Mouse (Mus musculus) left cerebral cortex, adult 2 months (tissue): ENCODE measurements at regions not wholly inside any gene's neighbourhood (a gene's known extent, or its start where the extent isn't known, plus 50 kb on each side); places are given as distances from the start of the nearest gene placed in this dataset.

Experiments
- DNase-seq, 2 experiments: peaks; one replicate each; pipeline ENCODE4 v3.0.0; 2021 to 2022; ENCODE audit warnings: low spot score in 2 of 2, mixed read lengths in 1 of 2; ENCODE audit errors: extremely low spot score in 1 of 2
- H3K27ac ChIP-seq: fragments of 200-600 bp; 2 replicates; pipeline ENCODE4 v1.8.1; 2022
- H3K4me3 ChIP-seq: fragments of 200-600 bp; 2 replicates; pipeline ENCODE4 v1.8.1; 2022
- CTCF ChIP-seq: fragments of 200-600 bp; IDR thresholded peaks from 2 replicates; pipeline ENCODE4 v1.8.1; 2022; ENCODE audit warnings: antibody characterized with exemption, mild to moderate bottlenecking, moderate library complexity
- intact Hi-C: fragments of 180-260 bp; cut with DNase I; formaldehyde crosslinking; loops from one replicate; pipeline ENCODE4 v1.15.1; 2025

DNA sequence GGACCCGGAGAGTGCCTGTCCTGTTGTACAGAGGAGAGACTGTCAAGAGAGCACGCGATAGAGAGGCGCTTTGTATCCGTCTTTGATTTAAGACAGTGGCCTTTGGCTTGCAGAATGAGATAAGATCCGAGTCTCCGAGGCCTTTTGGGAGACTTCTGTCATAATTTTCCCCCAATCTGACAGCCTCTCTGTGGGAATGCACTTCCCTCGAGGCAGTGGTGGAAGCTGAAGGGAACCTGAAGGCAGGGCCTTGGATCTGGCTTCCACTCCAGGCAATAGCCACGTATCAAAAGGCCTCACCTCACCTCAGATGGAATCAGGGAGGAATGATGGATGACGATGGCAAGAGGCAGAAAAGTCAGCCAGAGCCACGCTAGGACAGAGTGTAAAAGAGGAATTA is 187.1 kb upstream of the Hmga2 start:
- H3K4me3 ChIP-seq: no peak overlapping the region
- no peak for DNase-seq
- no peak overlapping the region for H3K27ac ChIP-seq
- TF ChIP-seq CTCF: no peak
- intact Hi-C loops: no loop called here

DNA sequence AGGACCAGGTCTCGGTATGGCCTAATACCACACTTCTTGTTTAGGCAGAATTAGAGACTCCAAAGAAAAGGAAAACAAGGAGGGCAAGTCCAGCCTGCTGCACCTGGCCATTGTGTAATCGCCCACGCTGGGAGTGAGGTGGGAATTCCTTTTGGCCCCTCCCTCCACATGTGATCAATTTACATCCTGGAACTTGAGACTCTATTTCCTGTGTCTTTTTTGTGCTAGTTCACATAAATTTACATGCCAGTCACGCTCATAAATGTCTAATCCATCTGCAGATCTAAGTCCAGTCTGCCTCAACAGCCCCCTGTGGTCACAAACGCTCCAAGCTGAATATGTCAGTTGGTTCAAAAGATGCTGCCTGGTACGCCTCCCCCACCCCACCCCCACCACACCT is 184.2 kb upstream of the Hmga2 start:
- intact Hi-C loops: no loop called here
- H3K4me3 ChIP-seq: no peak overlapping the region
- H3K27ac ChIP-seq: no peak overlapping the region
- TF ChIP-seq CTCF: no peak
- no peak for DNase-seq

DNA sequence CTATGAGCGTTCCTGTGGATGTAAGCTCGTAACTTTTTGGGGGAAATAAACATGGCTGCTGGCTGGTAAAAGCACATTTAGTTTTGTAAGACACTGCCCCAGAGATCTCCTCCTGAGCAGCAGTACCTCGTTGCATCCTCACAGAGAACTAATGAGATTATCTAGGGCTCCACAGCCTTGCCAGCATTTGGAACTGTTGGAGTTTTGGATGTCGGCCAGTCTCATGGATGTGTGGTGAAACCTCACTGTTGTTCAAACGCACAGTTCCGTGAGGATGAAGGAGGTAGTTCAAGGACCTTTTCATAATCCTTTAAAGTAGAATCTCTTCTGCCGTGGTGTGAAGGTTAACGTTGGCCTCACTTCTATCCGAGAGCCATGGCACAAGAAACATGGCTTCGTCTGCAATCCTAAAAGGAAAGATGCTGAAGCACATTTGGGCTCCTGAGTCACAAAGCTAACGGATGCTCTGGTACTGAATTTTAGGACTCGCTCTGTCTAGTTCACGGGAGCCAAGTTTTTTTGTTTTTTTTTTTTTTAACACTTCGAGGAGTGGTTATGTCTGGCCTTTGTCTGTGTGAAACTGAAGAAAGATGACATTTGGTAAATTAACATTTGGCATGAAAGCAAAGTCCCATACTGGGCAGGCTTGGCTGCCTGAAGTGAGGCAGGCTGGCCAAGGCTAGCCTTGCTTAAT is 179.1 kb upstream of the Hmga2 start:
- intact Hi-C loops: no loop called here
- no peak for TF ChIP-seq CTCF
- DNase-seq: no peak
- Histone ChIP-seq H3K4me3 (no peak overlapping the region), H3K27ac (no peak overlapping the region)

DNA sequence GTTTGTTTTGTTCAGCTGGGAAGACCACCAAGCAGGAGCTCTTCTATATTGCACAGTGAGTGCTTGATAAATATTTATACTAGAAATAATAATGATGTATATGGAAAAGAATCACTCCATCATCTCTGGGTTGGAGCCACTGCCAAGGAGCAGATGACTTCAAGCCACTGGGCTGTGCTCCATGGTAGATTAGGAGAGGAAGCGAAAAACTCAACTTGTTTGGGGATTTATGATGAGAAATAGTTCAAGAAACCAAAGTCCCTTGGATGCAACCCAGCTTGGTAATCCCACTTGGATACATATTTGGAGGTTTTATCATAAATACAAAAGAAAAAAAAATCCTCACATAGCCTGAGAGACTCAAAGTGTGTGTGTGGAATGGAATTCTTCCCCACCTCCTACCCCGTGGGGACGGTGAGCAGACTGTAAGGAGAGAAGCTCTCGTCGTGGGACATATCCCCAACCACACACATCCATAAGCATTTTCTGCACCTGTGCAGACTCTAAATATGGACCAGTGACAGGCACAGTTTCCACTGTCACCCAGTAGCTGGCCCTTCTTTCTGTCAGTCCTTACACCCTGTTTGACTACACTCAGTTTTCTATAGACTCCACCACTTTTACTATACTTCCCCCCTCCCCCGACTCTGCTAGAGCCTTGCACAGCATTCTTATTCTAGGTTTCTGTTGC is 176.4 kb upstream of the Hmga2 start:
- intact Hi-C loops: no loop called here
- Histone ChIP-seq H3K4me3 (no peak overlapping the region), H3K27ac (no peak overlapping the region)
- DNase-seq: no peak
- TF ChIP-seq CTCF: no peak

DNA sequence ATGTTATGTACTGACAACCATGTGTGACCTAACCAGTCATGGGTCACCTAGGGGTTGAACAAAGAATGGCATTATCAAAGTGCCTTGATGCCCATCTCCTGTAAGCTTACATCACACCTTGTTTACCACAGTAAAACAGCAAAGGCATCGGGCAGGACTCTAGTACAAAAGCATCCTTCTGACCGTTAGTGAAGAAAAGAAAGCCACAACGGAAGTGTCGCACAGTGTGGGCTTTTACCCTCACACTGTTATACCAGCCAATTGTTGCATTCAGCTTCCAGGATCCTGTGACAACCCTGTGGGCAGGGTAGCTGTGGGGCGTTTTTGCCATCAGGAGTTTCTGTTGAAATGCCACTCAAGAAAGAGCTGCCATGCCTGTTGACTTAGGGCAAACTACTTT is 175.6 kb upstream of the Hmga2 start:
- Histone ChIP-seq H3K4me3 (no peak overlapping the region), H3K27ac (no peak overlapping the region)
- no peak for DNase-seq
- intact Hi-C loops: no loop called here
- no peak for TF ChIP-seq CTCF

DNA sequence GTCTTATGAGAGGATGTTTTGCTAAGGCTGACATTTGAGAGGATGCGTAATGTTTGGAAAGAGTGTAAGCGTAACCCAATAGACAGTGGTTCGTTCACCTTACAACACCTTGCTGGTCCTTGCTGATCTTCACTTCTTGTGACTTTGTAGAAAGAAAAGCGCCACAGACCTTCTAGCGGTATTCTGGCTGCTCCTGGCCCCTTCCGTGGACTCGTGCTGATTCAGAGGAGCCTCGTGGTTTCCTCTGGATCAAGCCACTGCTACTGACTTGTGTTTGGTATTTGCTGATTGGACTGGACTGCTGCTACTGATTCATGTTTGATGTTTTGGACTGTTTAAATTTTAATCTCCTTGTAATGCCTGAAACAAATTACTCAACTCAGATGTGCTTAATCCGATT is 174.1 kb upstream of the Hmga2 start:
- intact Hi-C loops: no loop called here
- no peak overlapping the region for H3K27ac ChIP-seq
- H3K4me3 ChIP-seq: no peak overlapping the region
- TF ChIP-seq CTCF: no peak
- no peak for DNase-seq

DNA sequence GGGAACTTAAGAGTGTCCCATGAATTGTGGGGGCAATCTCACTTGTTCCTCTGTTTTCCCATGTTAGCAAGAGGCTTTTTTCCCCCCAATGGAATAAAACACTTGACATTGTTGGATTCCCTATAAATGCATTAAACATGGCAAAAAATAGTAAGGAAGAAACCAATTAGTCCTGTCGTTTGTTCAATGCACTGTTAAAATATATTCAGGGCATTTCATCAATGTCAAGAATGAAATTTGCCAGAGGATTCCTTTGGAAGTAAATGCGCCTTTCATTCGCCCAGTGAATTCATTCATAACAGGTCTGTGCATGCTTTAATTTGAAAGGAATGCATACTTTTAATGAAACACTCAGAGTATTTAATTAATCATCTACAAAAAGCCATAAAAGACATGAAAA is 172.5 kb upstream of the Hmga2 start:
- no peak for TF ChIP-seq CTCF
- H3K27ac ChIP-seq: no peak overlapping the region
- intact Hi-C loops: no loop called here
- no peak for DNase-seq
- H3K4me3 ChIP-seq: no peak overlapping the region

DNA sequence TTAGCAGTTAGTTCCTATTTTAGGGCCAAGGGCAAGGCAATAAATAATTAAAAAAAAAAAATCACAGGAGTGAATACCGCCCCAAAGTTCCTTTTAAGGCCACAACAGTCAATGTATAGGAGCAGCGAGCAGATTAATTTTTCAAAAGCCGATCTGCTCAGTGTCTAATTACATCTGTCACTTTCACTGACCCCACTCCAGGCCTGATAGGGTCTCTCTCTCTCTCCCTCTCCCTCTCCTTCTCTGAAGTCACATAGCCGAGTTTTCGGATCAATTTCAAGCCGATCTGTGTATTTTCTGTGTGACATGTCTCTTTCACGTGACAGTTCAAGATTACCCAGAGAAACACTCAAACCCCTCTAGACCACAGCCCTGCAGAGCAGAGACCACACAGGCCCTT is 171.8 kb upstream of the Hmga2 start:
- DNase-seq: no peak
- H3K4me3 ChIP-seq: no peak overlapping the region
- H3K27ac ChIP-seq: no peak overlapping the region
- TF ChIP-seq CTCF: no peak
- intact Hi-C loops: no loop called here

DNA sequence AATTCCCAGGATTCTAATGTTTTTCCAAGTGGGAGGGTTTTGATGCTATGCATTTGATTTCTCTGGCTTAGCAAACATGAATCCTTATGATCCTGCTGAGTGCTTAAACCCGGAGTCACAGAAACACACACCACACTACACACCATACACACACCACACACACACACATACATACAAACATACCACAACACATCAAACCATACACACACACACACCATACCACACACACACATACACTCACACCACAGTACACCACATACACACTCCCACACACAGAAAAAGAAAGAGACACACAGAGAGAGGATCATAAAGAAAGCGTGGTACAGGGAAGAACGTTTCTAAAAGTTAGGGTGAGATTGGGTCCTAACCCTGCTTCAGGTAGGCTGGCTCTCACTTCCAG is 171.1 kb upstream of the Hmga2 start:
- Histone ChIP-seq H3K27ac (no peak overlapping the region), H3K4me3 (no peak overlapping the region)
- TF ChIP-seq CTCF: no peak
- no peak for DNase-seq
- intact Hi-C loops: no loop called here

DNA sequence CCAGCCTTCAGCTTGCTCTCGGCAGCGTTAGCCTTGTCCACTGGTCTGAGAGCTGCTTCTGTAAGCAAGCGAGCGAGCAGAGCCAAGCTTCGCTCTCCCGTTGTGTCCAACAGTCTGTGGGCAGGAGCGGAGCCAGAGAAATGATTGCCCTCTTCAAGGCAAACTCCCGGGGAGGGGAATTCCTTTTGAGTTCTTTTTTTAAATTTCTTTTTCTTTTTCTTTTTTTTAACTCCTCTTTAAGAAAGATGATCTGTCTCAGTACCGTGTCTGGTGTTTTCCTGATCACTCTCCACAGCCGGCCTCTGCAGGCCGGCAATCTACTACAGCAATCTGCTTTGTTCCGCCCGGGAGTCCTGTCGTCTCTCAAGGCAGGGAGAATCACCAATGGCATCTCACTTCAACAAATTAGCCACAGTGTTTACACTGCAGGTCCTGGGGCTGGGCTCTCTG is 170.6 kb upstream of the Hmga2 start:
- no peak overlapping the region for H3K4me3 ChIP-seq
- TF ChIP-seq CTCF: no peak
- intact Hi-C loops: no loop called here
- no peak for DNase-seq
- no peak overlapping the region for H3K27ac ChIP-seq

DNA sequence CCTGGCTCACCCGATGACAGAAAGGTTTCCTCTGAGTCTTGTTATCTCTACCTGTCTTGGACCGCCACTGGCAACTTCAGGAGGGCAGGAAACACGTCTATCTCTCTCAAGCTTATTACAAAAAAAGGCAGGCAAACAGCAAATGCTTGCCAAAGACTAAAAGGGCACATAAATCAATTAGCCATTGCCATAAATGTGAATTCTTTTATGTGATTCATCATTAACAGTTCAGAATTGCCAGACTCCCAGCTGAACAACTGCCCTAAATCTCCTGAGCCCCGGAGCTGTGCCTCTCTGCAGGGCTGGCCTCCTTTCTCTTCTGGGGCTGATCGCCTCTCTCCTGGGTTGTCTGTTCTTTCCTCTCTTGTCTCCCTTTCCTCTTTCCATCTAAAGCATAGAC is 164.6 kb upstream of the Hmga2 start:
- no peak for DNase-seq
- no peak for TF ChIP-seq CTCF
- Histone ChIP-seq H3K4me3 (no peak overlapping the region), H3K27ac (no peak overlapping the region)
- intact Hi-C loops: no loop called here

DNA sequence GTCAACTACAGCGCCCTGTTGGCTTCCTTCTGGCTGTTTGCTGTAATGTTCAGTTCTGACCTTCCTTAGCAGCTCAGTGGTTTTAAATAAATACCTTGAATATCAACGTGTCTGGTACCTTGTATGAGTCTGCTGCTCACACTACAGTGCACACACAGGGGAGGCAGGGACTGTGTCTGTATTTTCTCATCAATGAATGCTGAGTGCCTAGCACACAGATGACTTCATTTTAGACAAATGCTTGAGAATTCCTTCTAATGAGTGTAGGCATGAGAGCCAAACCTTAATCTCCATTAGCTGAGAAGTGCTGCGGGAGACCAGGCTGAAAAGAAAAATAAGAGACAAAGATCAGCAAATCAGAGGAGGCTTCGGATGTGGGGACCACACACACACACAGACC is 162.0 kb upstream of the Hmga2 start:
- H3K27ac ChIP-seq: no peak overlapping the region
- DNase-seq: no peak
- no peak overlapping the region for H3K4me3 ChIP-seq
- TF ChIP-seq CTCF: no peak
- intact Hi-C loops: no loop called here
